Mouse (Mus musculus) stomach, postnatal 0 days (tissue): ENCODE measurements around the gene Atp8b4. TPM values are rescaled to one million over a fixed set of nuclear protein-coding genes. Genes with fewer than 3 reads are reported as not detected.

Source experiments
- ATAC-seq: fragments of 200-750 bp; cut with Nextera tagmentation; 2 replicates; pipeline ENCODE4 v1.8.0; 2017; ENCODE audit not compliant: low FRiP score, low TSS enrichment
- DNase-seq: peaks from one replicate; pipeline ENCODE4 v3.0.0-alpha.2; 2016; ENCODE audit warnings: low spot score
- H3K27ac ChIP-seq: fragments of 300-500 bp; sonication (generic); replicated peaks from 2 replicates; pipeline ENCODE4 v1.5.1; 2014; ENCODE audit warnings: mild to moderate bottlenecking, control low read depth
- H3K27me3 ChIP-seq: fragments of 300-500 bp; sonication (generic); 2 replicates; pipeline ENCODE4 v1.6.1; 2014; ENCODE audit warnings: low read length; ENCODE audit not compliant: control insufficient read depth, insufficient read depth
- H3K36me3 ChIP-seq: fragments of 300-500 bp; sonication (generic); 2 replicates; pipeline ENCODE4 v1.6.1; 2014; ENCODE audit warnings: low read length, mixed read lengths; ENCODE audit not compliant: control insufficient read depth, insufficient read depth
- H3K4me1 ChIP-seq: fragments of 300-500 bp; sonication (generic); replicated peaks from 2 replicates; pipeline ENCODE4 v1.6.1; 2014; ENCODE audit warnings: antibody characterized with exemption; ENCODE audit not compliant: control insufficient read depth, insufficient read depth
- H3K4me2 ChIP-seq: fragments of 300-500 bp; sonication (generic); replicated peaks from 2 replicates; pipeline ENCODE4 v1.6.1; 2014; ENCODE audit warnings: low read depth, mild to moderate bottlenecking, control low read depth, moderate library complexity
- H3K4me3 ChIP-seq: fragments of 300-500 bp; sonication (generic); 2 replicates; pipeline ENCODE4 v1.5.1; 2014; ENCODE audit warnings: low read depth, low read length, control low read depth
- H3K9ac ChIP-seq: fragments of 300-500 bp; sonication (generic); 2 replicates; pipeline ENCODE4 v1.6.1; 2014; ENCODE audit warnings: mild to moderate bottlenecking, low read length, control low read depth, mixed read lengths
- H3K9me3 ChIP-seq: fragments of 300-500 bp; sonication (generic); 2 replicates; pipeline ENCODE4 v1.6.1; 2016; ENCODE audit warnings: low read length; ENCODE audit not compliant: control insufficient read depth
- CTCF ChIP-seq: IDR thresholded peaks from 2 replicates; pipeline ENCODE4 v1.5.1; 2016; ENCODE audit warnings: antibody characterized with exemption, low read depth, mild to moderate bottlenecking, moderate library complexity
- EP300 ChIP-seq: optimal IDR thresholded peaks from 2 replicates; pipeline ENCODE3; 2016; ENCODE audit warnings: antibody characterized with exemption
- WGBS: fragments of 180-500 bp; shearing (Covaris S2); extraction: QIAGEN DNeasy Blood & Tissue Kit; methylation state at CpG from one replicate; pipeline ENCODE4 v1.1.7; 2014; 5-methylcytosine and 5-hydroxymethylcytosine counted together
- polyA plus RNA-seq: library from polyadenylated mRNA; unstranded; fragments of >200 nt; fragmentation: Nextera tagmentation; extraction: Ambion mirVana; gene quantifications from 2 replicates; pipeline ENCODE4 v1.2.1, GENCODE M21; 2015

Gene Atp8b4
- polyA plus RNA-seq, 1 experiment from 2014 or later, result 0.07 TPM

DNA sequence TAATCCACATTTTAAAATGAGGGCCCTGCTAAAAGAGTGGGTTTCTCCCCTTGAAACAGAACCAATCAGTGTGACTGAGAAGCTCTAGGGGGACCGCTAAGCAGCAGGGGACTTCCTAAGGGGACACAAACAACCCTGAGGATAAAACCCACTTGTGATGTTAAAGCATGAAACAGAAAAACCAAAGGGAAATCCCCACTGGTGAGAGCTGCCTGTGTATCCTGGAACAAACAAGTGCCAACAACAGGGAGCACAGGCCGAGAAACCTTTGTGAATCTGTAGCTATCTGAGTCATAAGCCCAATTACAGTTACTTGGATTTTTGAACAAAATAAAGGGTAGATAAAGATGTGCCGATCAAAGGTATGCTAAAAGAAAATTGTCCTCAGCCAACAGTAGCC is 168.7 kb downstream of the Atp8b4 start:
- WGBS, result 90% methylated on average over 3 of the region's 3 CpGs
- H3K4me2 ChIP-seq, result no peak overlapping the region
- ATAC-seq (no peak), DNase-seq (no peak)
- H3K9ac ChIP-seq, result no peak overlapping the region
- H3K27ac ChIP-seq, result no peak overlapping the region
- TF ChIP-seq CTCF (no peak), EP300 (no peak)
- H3K4me1 ChIP-seq, result no peaks in the 10 kb centered on the region
- H3K27me3 ChIP-seq, result no peaks in the 10 kb centered on the region
- no peaks in the 10 kb centered on the region for H3K36me3 ChIP-seq
- no peaks in the 10 kb centered on the region for H3K9me3 ChIP-seq
- no peak overlapping the region for H3K4me3 ChIP-seq

- Histone ChIP-seq H3K27me3 (no peaks in the 10 kb centered on the region), H3K9me3 (no peaks in the 10 kb centered on the region), H3K4me1 (no peaks in the 10 kb centered on the region), H3K36me3 (no peaks in the 10 kb centered on the region), H3K4me3 (no peak overlapping the region), H3K4me2 (no peak overlapping the region), H3K9ac (no peak overlapping the region), H3K27ac (no peak overlapping the region)
- ATAC-seq (no peak), DNase-seq (no peak)
- WGBS, result 49% methylated on average over 7 of the region's 7 CpGs
- TF ChIP-seq EP300 (no peak), CTCF (no peak)
Observed at GRCm38 (mm10) chr2:126323206-126323605, 177.3 kb downstream of the Atp8b4 start.

DNA sequence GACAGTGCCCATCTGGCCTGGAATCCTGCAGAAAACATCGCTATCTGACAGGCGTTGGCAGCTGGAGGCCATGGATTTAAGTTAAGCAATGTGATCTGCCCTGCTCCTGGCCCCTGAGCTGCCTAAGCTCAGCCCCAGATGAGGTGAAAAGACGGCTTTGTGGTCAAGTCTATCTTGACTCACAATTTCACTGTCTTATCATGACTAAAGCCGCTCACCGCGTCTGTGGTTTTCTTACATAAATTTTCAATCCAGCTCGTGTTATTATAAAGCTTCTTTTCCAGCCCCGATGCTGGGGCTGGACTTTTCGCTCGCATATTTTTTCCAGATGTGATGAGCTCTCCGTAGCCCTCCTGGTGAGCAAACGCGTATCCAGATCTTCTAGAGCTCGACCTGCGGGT is 177.8 kb downstream of the Atp8b4 start:
- DNase-seq, result no peak

GRCm38 (mm10) chr2:126318071-126318470 is 182.4 kb downstream of the Atp8b4 start:
- no peaks in the 10 kb centered on the region for H3K4me1 ChIP-seq
- no peak for DNase-seq

More for the DNA sequence above, 177.8 kb downstream of the Atp8b4 start:
- H3K36me3 ChIP-seq, result no peaks in the 10 kb centered on the region
- no peak overlapping the region for H3K4me2 ChIP-seq
- no peak overlapping the region for H3K27ac ChIP-seq
- TF ChIP-seq EP300, result no peak
- no peaks in the 10 kb centered on the region for H3K9me3 ChIP-seq
- WGBS, result 77% methylated on average over 15 of the region's 15 CpGs
- H3K4me1 ChIP-seq, result no peaks in the 10 kb centered on the region
- no peak overlapping the region for H3K4me3 ChIP-seq
- no peaks in the 10 kb centered on the region for H3K27me3 ChIP-seq
- no peak overlapping the region for H3K9ac ChIP-seq
- ATAC-seq, result no peak

GRCm38 (mm10) chr2:126316942-126317341 is 183.5 kb downstream of the Atp8b4 start:
- Histone ChIP-seq H3K36me3 (no peaks in the 10 kb centered on the region), H3K27me3 (no peaks in the 10 kb centered on the region), H3K9ac (no peak overlapping the region), H3K9me3 (no peaks in the 10 kb centered on the region), H3K4me3 (no peak overlapping the region), H3K4me2 (no peak overlapping the region), H3K27ac (no peak overlapping the region), H3K4me1 (no peaks in the 10 kb centered on the region)
- TF ChIP-seq CTCF (no peak), EP300 (no peak)
- DNase-seq, result no peak
- ATAC-seq, result no peak
- 25% methylated on average over 3 of the region's 3 CpGs for WGBS

More at GRCm38 (mm10) chr2:126318071-126318470, 182.4 kb downstream of the Atp8b4 start:
- Histone ChIP-seq H3K36me3 (no peaks in the 10 kb centered on the region), H3K27me3 (no peaks in the 10 kb centered on the region), H3K9me3 (no peaks in the 10 kb centered on the region), H3K4me2 (no peak overlapping the region), H3K4me3 (no peak overlapping the region), H3K27ac (no peak overlapping the region), H3K9ac (no peak overlapping the region)
- TF ChIP-seq CTCF, result no peak
- TF ChIP-seq EP300, result no peak
- 88% methylated on average over 6 of the region's 6 CpGs for WGBS
- no peak for ATAC-seq

DNA sequence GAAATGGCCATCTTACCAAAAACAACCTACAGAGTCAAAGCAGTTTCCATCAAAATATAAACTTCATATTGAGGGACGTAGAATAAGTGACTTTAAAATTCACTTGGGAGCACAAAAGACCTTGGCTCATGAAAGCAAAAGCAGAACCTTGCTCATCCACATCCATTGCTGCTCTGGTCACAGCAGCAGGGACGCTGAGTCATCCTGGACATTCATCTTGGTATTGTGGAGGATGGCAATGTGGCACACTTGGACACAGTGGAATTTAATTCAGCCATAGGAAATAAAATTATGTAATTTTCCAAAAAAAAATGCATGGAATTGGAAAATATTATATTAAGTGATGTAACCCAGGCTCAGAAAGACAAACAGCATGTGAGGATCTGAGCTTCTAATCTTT is 184.1 kb downstream of the Atp8b4 start:
- Histone ChIP-seq H3K4me1 (no peaks in the 10 kb centered on the region), H3K4me2 (no peak overlapping the region), H3K4me3 (no peak overlapping the region), H3K36me3 (no peaks in the 10 kb centered on the region), H3K27me3 (no peaks in the 10 kb centered on the region), H3K9ac (no peak overlapping the region), H3K9me3 (no peaks in the 10 kb centered on the region), H3K27ac (no peak overlapping the region)
- DNase-seq (no peak), ATAC-seq (no peak)
- no peak for TF ChIP-seq EP300
- no peak for TF ChIP-seq CTCF
- 88% methylated on average over 2 of the region's 2 CpGs for WGBS
